Mouse (Mus musculus): ENCODE measurements around the gene Ksr1. TPM values are rescaled to one million over a fixed set of nuclear protein-coding genes. Genes with fewer than 3 reads are reported as not detected.

Gene Ksr1
- 20.6 TPM for polyA plus RNA-seq (2012; fragmentation: generic; extraction: Trizol)

DNA sequence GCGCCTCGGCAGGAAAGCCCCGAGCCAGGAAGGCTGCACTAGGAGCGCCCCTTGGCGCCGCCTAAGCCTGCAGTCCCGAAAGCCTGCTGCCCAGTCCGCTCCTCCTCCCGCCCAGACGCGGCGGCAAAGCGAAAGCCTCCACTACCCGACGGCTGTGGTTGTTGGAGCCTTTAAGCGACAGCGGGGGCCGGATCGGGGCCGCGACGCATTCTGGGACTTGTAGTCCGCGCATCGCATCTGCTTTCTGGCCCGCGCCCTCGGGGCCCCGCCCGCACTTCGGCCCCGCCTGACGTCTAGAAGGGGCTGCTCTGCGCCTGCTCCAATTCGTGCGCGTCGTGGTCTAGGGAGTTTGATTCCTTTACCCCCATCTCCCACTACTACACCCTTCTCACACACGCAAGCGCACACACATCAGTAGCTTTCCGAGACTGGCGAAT is at the start of gene Ksr1:
TSS of gene Ksr1 (minus strand) at position 77 of the 437 bp plus-strand sequence.
- TF ChIP-seq TCF12 (IDR thresholded peaks at IDR 0.05; ENCODE audit: insufficient read depth, poor library complexity, severe bottlenecking), result no peak
- peak; percentile 88 for TF ChIP-seq POLR2AphosphoS2 (IDR thresholded peaks at IDR 0.05; ENCODE audit: insufficient read length, low read depth)
- TF ChIP-seq E2F4 (IDR thresholded peaks at IDR 0.05; ENCODE audit: insufficient read depth), result no peak
- peak; percentile 15 for TF ChIP-seq SRF (IDR thresholded peaks at IDR 0.05; ENCODE audit: control insufficient read depth, insufficient read length, low read depth)
- TF ChIP-seq MAX (IDR thresholded peaks at IDR 0.05; ENCODE audit: low read depth), result no peak
- no peak for TF ChIP-seq TCF3 (IDR thresholded peaks at IDR 0.05; ENCODE audit: insufficient read length, low read depth)
- TF ChIP-seq POLR2A (IDR thresholded peaks at IDR 0.05; ENCODE audit: insufficient read length, low read depth), result peak; percentile 95
- peak in 1 of 3 experiments; percentile 24 for TF ChIP-seq MYOG (IDR thresholded peaks at IDR 0.05; ENCODE audit: control insufficient read depth in 1 of 3, insufficient read depth in 1 of 3, insufficient read length in 2 of 3, low read depth in 2 of 3)
- no peak for TF ChIP-seq CEBPB (IDR thresholded peaks at IDR 0.05; ENCODE audit: insufficient read depth, poor library complexity, severe bottlenecking)
- peak in 2 of 3 experiments; percentile 8 to 36 for TF ChIP-seq MYOD1 (IDR thresholded peaks at IDR 0.05; ENCODE audit: control insufficient read depth in 1 of 3, insufficient read length in 2 of 3, low read depth in 2 of 3)
- TF ChIP-seq USF1 (IDR thresholded peaks at IDR 0.05; ENCODE audit: low read depth), result no peak
- TF ChIP-seq REST (IDR thresholded peaks at IDR 0.05; ENCODE audit: insufficient read depth, insufficient read length), result no peak
- H3K4me3 ChIP-seq, result peak within 1 kb of the TSS; percentile 89
- peak within 1 kb of the TSS; percentile 81 for H3K4me2 ChIP-seq (ENCODE audit: low read depth)
- H3K27me3 ChIP-seq (ENCODE audit: control insufficient read depth, insufficient read depth, insufficient read length), result no peaks in the 10 kb centered on the region
- no peaks in the 10 kb centered on the region for H3K36me3 ChIP-seq (ENCODE audit: control insufficient read depth, insufficient read depth)
- peak within 1 kb of the TSS; percentile 41 for H3ac ChIP-seq (ENCODE audit: control insufficient read depth, insufficient read length)
- H3K79me2 ChIP-seq (ENCODE audit: control insufficient read depth, insufficient read depth), result peaks cover 13% of the 10 kb centered on the region

DNA sequence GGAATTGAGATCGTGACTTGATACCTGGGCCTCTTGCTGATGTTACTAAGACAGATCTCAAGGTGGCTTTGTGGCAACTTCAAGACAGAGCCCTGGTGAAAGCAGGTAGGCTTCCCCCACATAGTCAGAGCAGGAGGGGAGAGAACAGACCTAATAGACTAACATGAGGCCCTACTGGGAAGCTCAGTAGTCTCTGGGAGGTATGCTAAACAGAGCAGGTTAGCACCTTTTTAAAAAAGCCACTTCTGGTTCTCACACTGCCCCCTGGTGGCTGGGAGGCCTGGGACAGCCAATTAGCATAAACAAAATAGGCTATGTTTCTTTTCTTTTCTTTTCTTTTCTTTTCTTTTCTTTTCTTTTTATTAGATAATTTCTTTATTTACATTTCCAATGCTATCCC is 46.0 kb upstream of the Ksr1 start:
- TF ChIP-seq MAX (IDR thresholded peaks at IDR 0.05; ENCODE audit: low read depth), result no peak
- H3K36me3 ChIP-seq (ENCODE audit: control insufficient read depth, insufficient read depth), result no peaks in the 10 kb centered on the region
- no peak overlapping the region for H3ac ChIP-seq (ENCODE audit: control insufficient read depth, insufficient read length)
- H3K4me3 ChIP-seq, result no peak overlapping the region
- no peak overlapping the region for H3K4me2 ChIP-seq (ENCODE audit: low read depth)
- no peaks in the 10 kb centered on the region for H3K79me2 ChIP-seq (ENCODE audit: control insufficient read depth, insufficient read depth)
- no peaks in the 10 kb centered on the region for H3K27me3 ChIP-seq (ENCODE audit: control insufficient read depth, insufficient read depth, insufficient read length)

DNA sequence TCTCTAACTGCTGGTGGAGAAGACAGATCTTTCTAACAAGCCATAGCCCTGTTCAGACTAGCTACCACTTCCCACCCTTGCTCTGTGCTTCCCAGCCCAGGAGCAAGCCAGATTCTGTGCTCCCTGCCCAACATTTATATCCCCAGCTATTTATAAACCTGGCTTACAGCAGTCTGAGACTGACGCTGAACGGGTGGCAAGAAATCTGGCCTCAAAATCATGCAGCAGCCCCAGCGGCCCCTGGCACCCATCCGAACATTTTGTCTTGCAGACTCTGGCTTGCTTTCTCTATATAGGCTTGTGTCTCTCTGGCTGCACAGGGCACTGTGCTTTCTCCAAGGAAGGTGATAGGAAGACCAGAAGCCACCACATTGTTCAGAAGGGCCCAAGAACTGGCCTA is 45.0 kb upstream of the Ksr1 start:
- Histone ChIP-seq H3K36me3 (ENCODE audit: control insufficient read depth, insufficient read depth) (no peaks in the 10 kb centered on the region), H3K4me2 (ENCODE audit: low read depth) (no peak overlapping the region), H3K79me2 (ENCODE audit: control insufficient read depth, insufficient read depth) (no peaks in the 10 kb centered on the region), H3K27me3 (ENCODE audit: control insufficient read depth, insufficient read depth, insufficient read length) (no peaks in the 10 kb centered on the region), H3K4me3 (no peak overlapping the region), H3ac (ENCODE audit: control insufficient read depth, insufficient read length) (no peak overlapping the region)
- no peak for TF ChIP-seq POLR2AphosphoS2 (IDR thresholded peaks at IDR 0.05; ENCODE audit: insufficient read length, low read depth)
- no peak for TF ChIP-seq REST (IDR thresholded peaks at IDR 0.05; ENCODE audit: insufficient read depth, insufficient read length)
- no peak for TF ChIP-seq MYOD1 (IDR thresholded peaks at IDR 0.05; ENCODE audit: control insufficient read depth in 1 of 3, insufficient read length in 2 of 3, low read depth in 2 of 3)
- no peak for TF ChIP-seq MAX (IDR thresholded peaks at IDR 0.05; ENCODE audit: low read depth)
- TF ChIP-seq SRF (IDR thresholded peaks at IDR 0.05; ENCODE audit: control insufficient read depth, insufficient read length, low read depth), result no peak
- TF ChIP-seq CEBPB (IDR thresholded peaks at IDR 0.05; ENCODE audit: insufficient read depth, poor library complexity, severe bottlenecking), result no peak
- TF ChIP-seq POLR2A (IDR thresholded peaks at IDR 0.05; ENCODE audit: insufficient read length, low read depth), result no peak

DNA sequence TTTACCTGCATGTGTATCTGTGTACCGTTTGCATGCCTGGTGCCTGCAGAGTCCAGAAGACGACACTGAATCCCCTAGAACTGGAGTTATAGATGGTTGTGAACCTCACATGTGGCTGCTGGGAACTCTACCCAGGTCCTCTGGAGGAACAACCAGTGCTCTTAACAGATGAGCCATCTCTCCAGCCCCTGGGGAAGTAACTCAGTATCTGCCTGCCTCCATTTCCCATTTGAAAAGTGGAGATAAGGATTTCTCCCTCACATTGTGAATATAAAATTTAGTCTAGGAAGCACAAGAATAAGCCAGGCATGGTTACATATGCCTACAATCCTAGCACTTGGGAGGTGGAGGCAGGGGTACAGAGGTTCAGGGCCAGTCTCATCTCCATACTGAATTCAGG is 44.0 kb upstream of the Ksr1 start:
- Histone ChIP-seq H3ac (ENCODE audit: control insufficient read depth, insufficient read length) (no peak overlapping the region), H3K4me3 (no peak overlapping the region), H3K36me3 (ENCODE audit: control insufficient read depth, insufficient read depth) (no peaks in the 10 kb centered on the region), H3K4me2 (ENCODE audit: low read depth) (no peak overlapping the region), H3K27me3 (ENCODE audit: control insufficient read depth, insufficient read depth, insufficient read length) (no peaks in the 10 kb centered on the region), H3K79me2 (ENCODE audit: control insufficient read depth, insufficient read depth) (no peaks in the 10 kb centered on the region)
- no peak for TF ChIP-seq MYOG (IDR thresholded peaks at IDR 0.05; ENCODE audit: control insufficient read depth in 1 of 3, insufficient read depth in 1 of 3, insufficient read length in 2 of 3, low read depth in 2 of 3)
- TF ChIP-seq E2F4 (IDR thresholded peaks at IDR 0.05; ENCODE audit: insufficient read depth), result no peak
- no peak for TF ChIP-seq USF1 (IDR thresholded peaks at IDR 0.05; ENCODE audit: low read depth)
- TF ChIP-seq TCF3 (IDR thresholded peaks at IDR 0.05; ENCODE audit: insufficient read length, low read depth), result no peak
- TF ChIP-seq MYOD1 (IDR thresholded peaks at IDR 0.05; ENCODE audit: control insufficient read depth in 1 of 3, insufficient read length in 2 of 3, low read depth in 2 of 3), result no peak
- no peak for TF ChIP-seq POLR2A (IDR thresholded peaks at IDR 0.05; ENCODE audit: insufficient read length, low read depth)
- TF ChIP-seq REST (IDR thresholded peaks at IDR 0.05; ENCODE audit: insufficient read depth, insufficient read length), result no peak
- no peak for TF ChIP-seq CEBPB (IDR thresholded peaks at IDR 0.05; ENCODE audit: insufficient read depth, poor library complexity, severe bottlenecking)
- TF ChIP-seq SRF (IDR thresholded peaks at IDR 0.05; ENCODE audit: control insufficient read depth, insufficient read length, low read depth), result no peak
- no peak for TF ChIP-seq MAX (IDR thresholded peaks at IDR 0.05; ENCODE audit: low read depth)
- TF ChIP-seq TCF12 (IDR thresholded peaks at IDR 0.05; ENCODE audit: insufficient read depth, poor library complexity, severe bottlenecking), result no peak
- no peak for TF ChIP-seq POLR2AphosphoS2 (IDR thresholded peaks at IDR 0.05; ENCODE audit: insufficient read length, low read depth)

DNA sequence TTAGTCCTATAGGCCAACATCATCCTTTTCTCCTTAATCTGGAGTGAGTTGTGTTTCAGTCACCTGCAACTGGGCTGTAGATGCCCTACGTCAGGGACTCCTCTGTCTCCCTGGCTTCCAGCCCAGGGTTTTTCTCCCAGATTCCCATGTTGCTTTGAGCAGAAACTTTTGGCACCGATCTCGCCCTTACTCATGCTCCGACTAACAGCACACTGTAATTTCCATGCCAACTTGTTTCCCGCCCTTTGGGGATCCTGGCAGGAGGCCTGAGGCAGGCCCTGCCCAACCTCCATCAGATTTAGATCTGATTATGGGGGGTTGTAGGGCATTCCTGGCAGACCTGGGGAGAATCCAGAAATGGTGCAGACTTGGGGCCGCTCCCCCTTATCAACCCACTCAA is 42.0 kb upstream of the Ksr1 start:
- Histone ChIP-seq H3K79me2 (ENCODE audit: control insufficient read depth, insufficient read depth) (no peaks in the 10 kb centered on the region), H3ac (ENCODE audit: control insufficient read depth, insufficient read length) (no peak overlapping the region), H3K4me2 (ENCODE audit: low read depth) (no peak overlapping the region), H3K4me3 (no peak overlapping the region), H3K27me3 (ENCODE audit: control insufficient read depth, insufficient read depth, insufficient read length) (no peaks in the 10 kb centered on the region), H3K36me3 (ENCODE audit: control insufficient read depth, insufficient read depth) (no peaks in the 10 kb centered on the region)
- TF ChIP-seq POLR2A (IDR thresholded peaks at IDR 0.05; ENCODE audit: insufficient read length, low read depth), result no peak
- no peak for TF ChIP-seq E2F4 (IDR thresholded peaks at IDR 0.05; ENCODE audit: insufficient read depth)
